Mouse (Mus musculus) cortical plate, adult 2 months (tissue): ENCODE data around the gene Cap2.

ENCODE experiments used
- CTCF ChIP-seq: fragments of 200-500 bp; IDR thresholded peaks from 2 replicates; pipeline ENCODE4 v1.5.1; 2011; ENCODE audit warnings: mild to moderate bottlenecking, control low read depth, low read length; ENCODE audit not compliant: insufficient read depth; ENCODE audit errors: extremely low read depth
- POLR2A ChIP-seq: fragments of 200-500 bp; IDR thresholded peaks from 2 replicates; pipeline ENCODE4 v1.6.1; 2011; ENCODE audit warnings: mild to moderate bottlenecking, low read length, control low read depth; ENCODE audit not compliant: insufficient read depth; ENCODE audit errors: extremely low read depth

DNA sequence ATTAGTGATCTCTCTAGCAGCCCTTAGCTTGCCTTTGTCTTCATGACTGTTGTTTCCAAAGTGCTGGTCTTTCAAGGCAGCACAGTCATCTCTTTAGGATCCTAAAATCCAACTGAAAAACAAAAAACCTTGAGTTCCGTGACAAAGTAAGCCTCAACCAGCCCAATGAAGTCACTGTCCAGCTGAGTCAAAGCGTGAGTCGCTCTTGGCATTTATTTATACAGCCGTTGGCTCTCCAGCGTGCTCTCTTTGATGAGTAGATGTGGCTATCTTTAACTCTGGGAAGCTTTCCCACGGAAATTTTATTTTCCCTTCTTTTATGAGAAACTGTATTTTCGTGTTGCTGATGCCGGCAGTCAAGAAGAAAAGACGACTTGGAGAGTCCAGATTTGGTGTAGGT, 125.0 kb downstream of the Cap2 start:
- no peak for TF ChIP-seq CTCF
- no peak for TF ChIP-seq POLR2A
